Mouse (Mus musculus) urinary bladder, postnatal 25 days (tissue): ENCODE results near the gene Cchcr1.

ENCODE experiments used
- DNase-seq: peaks from one replicate; pipeline ENCODE4 v3.0.0; 2022; ENCODE audit warnings: low spot score

The Cchcr1 gene

GRCm38 (mm10) chr17:35554761-35555397, 38.0 kb downstream of the Cchcr1 start:
- no peak for DNase-seq

DNA sequence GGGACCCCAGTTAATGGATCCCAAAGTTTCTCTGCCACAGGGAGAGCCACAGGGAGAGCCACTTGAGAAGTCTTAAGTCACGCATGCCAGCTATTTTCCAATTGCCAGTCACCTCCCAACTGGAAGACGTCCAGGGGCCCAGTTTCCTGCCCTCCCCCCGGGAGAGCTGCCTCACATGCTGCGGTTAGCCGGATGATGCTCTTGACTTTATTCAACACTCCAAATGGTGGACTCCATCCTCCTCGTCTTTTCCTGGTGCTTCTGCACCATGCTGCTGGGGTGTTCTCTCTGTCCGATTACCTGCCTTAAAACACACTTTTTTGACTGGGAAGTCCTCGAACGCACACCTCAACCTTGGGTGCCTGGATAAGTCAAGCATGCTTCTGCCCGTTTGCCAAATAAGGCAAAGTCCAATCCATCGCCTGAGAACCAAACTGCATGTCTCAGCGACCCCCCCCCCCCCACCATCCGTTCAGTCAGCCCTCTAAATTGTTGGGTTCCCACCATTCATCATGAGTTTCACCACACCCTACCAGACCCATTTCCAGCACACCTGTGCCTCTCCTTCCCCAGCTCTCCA, 39.4 kb downstream of the Cchcr1 start:
- no peak for DNase-seq

DNA sequence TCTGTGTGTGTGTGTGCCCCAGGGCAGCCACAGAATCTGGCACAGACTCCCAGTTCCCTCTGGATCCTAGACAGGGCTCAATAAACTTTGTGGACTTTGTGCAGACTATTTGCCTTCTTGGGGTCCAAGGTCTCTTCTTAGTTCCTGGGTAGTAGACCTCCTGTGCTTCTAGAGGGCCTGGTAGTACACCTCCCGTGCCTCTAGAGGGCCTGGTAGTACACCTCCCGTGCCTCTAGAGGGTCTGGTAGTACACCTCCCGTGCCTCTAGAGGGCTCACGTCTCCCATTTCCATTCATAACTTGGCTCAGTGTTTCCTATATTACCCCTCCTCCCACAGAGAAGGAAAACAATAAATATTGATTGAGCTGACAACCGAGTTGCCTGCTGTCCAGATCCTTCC, 39.9 kb downstream of the Cchcr1 start:
- DNase-seq: peak; percentile 43

DNA sequence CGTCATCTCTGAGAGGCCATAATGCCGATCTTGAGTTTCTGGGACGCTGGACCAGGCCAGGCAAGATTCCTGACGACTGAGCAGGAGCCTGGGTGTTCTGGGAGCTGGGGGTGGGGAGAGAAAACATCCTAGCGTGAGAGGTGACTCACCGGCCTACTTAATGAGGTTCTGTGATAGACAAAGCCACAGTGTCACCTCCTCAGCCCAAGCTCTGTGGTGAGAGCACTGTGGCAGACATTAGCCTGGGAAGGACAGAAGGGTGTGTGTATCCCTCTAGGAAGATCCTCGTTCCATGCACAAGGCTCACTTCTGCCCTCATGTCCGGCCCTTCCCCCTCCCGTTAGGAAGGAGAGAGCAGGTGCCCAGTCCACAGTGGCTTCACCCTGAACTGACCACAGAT, 40.5 kb downstream of the Cchcr1 start:
- DNase-seq: no peak

DNA sequence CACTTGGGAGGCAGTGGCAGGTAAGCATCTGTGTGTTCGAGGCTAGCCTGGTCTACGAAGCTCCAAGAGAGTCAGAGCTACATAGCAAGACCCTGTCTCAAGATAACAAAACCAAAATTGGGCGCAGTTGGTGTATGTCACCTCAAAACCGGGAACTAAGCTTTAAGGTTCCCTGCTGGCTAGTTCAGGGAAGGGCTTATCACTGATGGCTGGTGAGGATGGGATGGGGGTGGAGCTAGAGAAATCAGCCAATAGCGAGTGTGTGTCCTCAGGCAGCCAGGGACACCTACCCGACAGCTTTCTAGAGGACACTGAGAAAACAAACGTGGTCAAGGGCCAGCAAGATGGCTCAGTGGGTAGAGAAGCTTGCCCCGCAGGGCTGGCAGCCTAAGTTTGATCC, 41.3 kb downstream of the Cchcr1 start:
- DNase-seq: no peak

GRCm38 (mm10) chr17:35567150-35567549, 50.2 kb downstream of the Cchcr1 start, which contains the start of gene 2300002M23Rik:
TSS of gene 2300002M23Rik (plus strand) at chr17:35567450.
- no peak for DNase-seq

DNA sequence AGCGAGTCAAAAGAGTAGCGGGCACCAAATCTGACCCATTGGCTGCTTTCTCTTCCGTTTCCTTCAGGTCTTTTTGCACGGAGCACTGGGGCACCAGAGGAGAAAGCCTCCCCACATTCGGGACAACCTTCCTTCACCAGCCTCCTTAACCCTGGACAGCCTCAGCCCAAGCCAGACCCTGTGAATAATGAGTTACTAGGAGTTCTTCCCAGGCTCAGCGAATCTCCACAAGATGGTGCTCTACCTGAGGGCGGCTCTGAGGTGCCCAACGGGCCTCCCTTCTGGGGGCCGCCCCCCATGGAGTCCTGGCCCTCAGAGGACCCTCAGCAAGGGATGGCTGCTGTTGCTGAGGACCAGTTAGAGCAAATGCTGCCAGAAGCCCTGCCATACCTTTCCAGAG, 50.9 kb downstream of the Cchcr1 start:
- no peak for DNase-seq

GRCm38 (mm10) chr17:35569091-35569944, 52.4 kb downstream of the Cchcr1 start:
- no peak for DNase-seq

GRCm38 (mm10) chr17:35570836-35571235, 53.9 kb downstream of the Cchcr1 start:
- DNase-seq: no peak

GRCm38 (mm10) chr17:35571477-35571876, 54.6 kb downstream of the Cchcr1 start:
- DNase-seq: no peak

- DNase-seq: peak; percentile 83
Observed at GRCm38 (mm10) chr17:35578211-35578610, 61.3 kb downstream of the Cchcr1 start.
